ENCODE assay signal across 8 mouse cellular contexts in genomic region chr9:65551035-65551434, GRCm38 (mm10). TPM values are rescaled to one million over a fixed set of nuclear protein-coding genes. Genes with fewer than 3 reads are reported as not detected.
A peak's percentile ranks its signal among the peaks of the same experiment; 100 is the strongest.
DNase-seq lines count a peak whose midpoint lies in the region; ATAC-seq lines count a peak whose summit lies in the region.

No protein-coding gene starts in this region.

- H3K4me3 ChIP-seq in lung, embryonic 15.5 days = no peak overlapping the region

- H3K4me2 ChIP-seq in lung, embryonic 15.5 days = no peak overlapping the region

- peaks cover 9% of the 10 kb centered on the region; the same call in 1 of the 2 replicates for H3K36me3 ChIP-seq in lung, embryonic 15.5 days

- peak; percentile 78 for ATAC-seq in CD4-positive, CD25-positive, alpha-beta regulatory T cell, adult 4 months
- ATAC-seq in lung, embryonic 15.5 days (ENCODE audit: borderline replicate concordance, extremely low read depth, low FRiP score, low TSS enrichment) = peak; percentile 91

- H3K9me3 ChIP-seq in lung, embryonic 15.5 days = no peaks in the 10 kb centered on the region

- peak; percentile 85 for DNase-seq in adrenal gland, adult 2 months
- peak; percentile 72 to 74 for DNase-seq in gastrocnemius, postnatal 36 days
- peak; percentile 64 for DNase-seq in kidney, adult 11 months
- DNase-seq in spleen, postnatal 10 days (ENCODE audit: low spot score in 2 of 2) = peak; percentile 60 to 82
- no peak for DNase-seq in layer of hippocampus, adult 9-10 months (ENCODE audit: low spot score)
- DNase-seq in cerebellum, adult 18-20 months = no peak

- peak overlapping the region; percentile 95 for H3K27ac ChIP-seq in lung, embryonic 15.5 days

- WGBS in lung, embryonic 15.5 days = 12% methylated on average over 5 of the region's 5 CpGs

- peaks cover 65% of the 10 kb centered on the region for H3K4me1 ChIP-seq in lung, embryonic 15.5 days

- no peak overlapping the region for H3K9ac ChIP-seq in lung, embryonic 15.5 days

- no peaks in the 10 kb centered on the region for H3K27me3 ChIP-seq in lung, embryonic 15.5 days

- intact Hi-C loops in gastrocnemius, postnatal 36 days (cut with DNase I) = no loop called here

RNA-seq across cellular contexts. Expression of gene Plekho2, which starts 28.8 kb away (rescaled TPM):
- 10 to 100 TPM; 53.6 to 81.0 TPM for polyA plus RNA-seq in CD4-positive, CD25-positive, alpha-beta regulatory T cell, adult 4 months (2017; shearing (Covaris generic))
- total RNA-seq in adrenal gland, adult 2 months (2021) = 10 to 100 TPM; 49.9 to 61.0 TPM
- polyA plus RNA-seq in adrenal gland, adult 2 months (2012; rRNA removed) = 48.8 and 61.6 TPM in 2 replicates
- total RNA-seq in gastrocnemius, postnatal 36 days (2021) = 1 to 10 TPM; 5.2 to 5.9 TPM
- 21.7 TPM in 2 replicates for polyA plus RNA-seq in lung, embryonic 15.5 days (2015; fragmentation: Nextera tagmentation; extraction: Ambion mirVana)

RNA-seq across cellular contexts. Expression of gene Ankdd1a, which starts 31.0 kb away (rescaled TPM):
- under 1 TPM in 1 of 2 experiments, not detected in 1; 0.35 TPM for polyA plus RNA-seq in CD4-positive, CD25-positive, alpha-beta regulatory T cell, adult 4 months (2017; shearing (Covaris generic))
- 1 to 10 TPM in 1 of 2 experiments, under 1 TPM in 1; 0.32 to 3.3 TPM for total RNA-seq in adrenal gland, adult 2 months (2021)
- 0.45 and 0.98 TPM in 2 replicates for polyA plus RNA-seq in adrenal gland, adult 2 months (2012; rRNA removed)
- not detected for total RNA-seq in gastrocnemius, postnatal 36 days (2021)
- not detected in 2 replicates for polyA plus RNA-seq in lung, embryonic 15.5 days (2015; fragmentation: Nextera tagmentation; extraction: Ambion mirVana)

RNA-seq across cellular contexts. Expression of gene Pif1, which starts 35.9 kb away (rescaled TPM):
- 1 to 10 TPM in 1 of 2 experiments, under 1 TPM in 1; 0.73 to 1.1 TPM for polyA plus RNA-seq in CD4-positive, CD25-positive, alpha-beta regulatory T cell, adult 4 months (2017; shearing (Covaris generic))
- under 1 TPM; 0.29 to 0.45 TPM for total RNA-seq in adrenal gland, adult 2 months (2021)
- polyA plus RNA-seq in adrenal gland, adult 2 months (2012; rRNA removed) = 0.42 and 0.46 TPM in 2 replicates
- under 1 TPM in 1 of 2 experiments, not detected in 1; 0.92 TPM for total RNA-seq in gastrocnemius, postnatal 36 days (2021)
- polyA plus RNA-seq in lung, embryonic 15.5 days (2015; fragmentation: Nextera tagmentation; extraction: Ambion mirVana) = 16.6 and 19.0 TPM in 2 replicates

Comparison
In these comparisons a context has a peak if more than half of its experiments do, and no peak if none do; other contexts are left out.
1. DNase-seq: peak in adrenal gland, adult 2 months (single experiment), gastrocnemius, postnatal 36 days (2 of 2), kidney, adult 11 months (single experiment) and spleen, postnatal 10 days (2 of 2); none in layer of hippocampus, adult 9-10 months (single experiment) and cerebellum, adult 18-20 months (0 of 2).